Mouse (Mus musculus): ENCODE results near the gene Mcu.

DNA sequence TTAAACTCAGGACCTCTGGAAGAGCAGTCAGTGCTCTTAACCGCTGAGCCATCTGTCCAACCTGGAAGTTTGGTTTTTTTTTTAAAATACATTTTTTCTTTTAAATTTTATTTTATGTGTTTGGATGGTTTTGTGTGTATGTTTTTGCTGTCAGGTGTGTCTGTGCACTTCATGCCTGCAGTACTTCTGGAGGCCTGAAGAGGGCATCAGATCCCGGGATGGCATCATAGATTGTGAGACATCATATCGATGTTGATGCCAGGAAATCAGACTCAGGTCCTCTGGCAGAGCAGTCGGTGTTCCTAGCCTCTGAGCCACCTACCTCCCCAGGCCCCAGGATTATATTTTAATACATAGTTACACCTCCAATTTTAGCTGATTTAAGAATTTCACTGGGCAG is 202.8 kb downstream of the Mcu start:
- TF ChIP-seq CTCF (conservative IDR thresholded peaks at IDR 0.05; ENCODE audit: low read length) = peak; percentile 80
- no peak for TF ChIP-seq NANOG (IDR thresholded peaks at IDR 0.05; ENCODE audit: borderline replicate concordance, low read length)

Measured in E14TG2a.4 (cell line).